Mouse (Mus musculus) hindbrain, embryonic 15.5 days (tissue): ENCODE results near the gene Prpsap1. TPM values are rescaled to one million over a fixed set of nuclear protein-coding genes. Genes with fewer than 3 reads are reported as not detected.
A peak's percentile ranks its signal among the peaks of the same experiment; 100 is the strongest.
"Not testable (repeated sequence)": the region's sequence is repeated elsewhere in the genome, so short reads cannot be mapped to it uniquely, and the experiment has no call there.

Experiments
- ATAC-seq: fragments of 200-750 bp; cut with Nextera tagmentation; 2 replicates; pipeline ENCODE4 v1.8.0; 2017; ENCODE audit warnings: low read depth, moderate number of reproducible peaks, moderate TSS enrichment; ENCODE audit not compliant: low FRiP score
- H3K27ac ChIP-seq: fragments of 300-500 bp; sonication (generic); replicated peaks from 2 replicates; pipeline ENCODE4 v1.5.1; 2015; ENCODE audit warnings: mild to moderate bottlenecking, inconsistent platforms
- H3K27me3 ChIP-seq: fragments of 300-500 bp; sonication (generic); 2 replicates; pipeline ENCODE4 v1.6.1; 2015; ENCODE audit warnings: control low read depth, inconsistent platforms
- H3K36me3 ChIP-seq: fragments of 300-500 bp; sonication (generic); 2 replicates; pipeline ENCODE4 v1.6.1; 2015; ENCODE audit warnings: control low read depth, inconsistent platforms
- H3K4me1 ChIP-seq: fragments of 300-500 bp; sonication (generic); replicated peaks from 2 replicates; pipeline ENCODE4 v1.6.1; 2015; ENCODE audit warnings: control low read depth, inconsistent platforms
- H3K4me2 ChIP-seq: fragments of 300-500 bp; sonication (generic); 2 replicates; pipeline ENCODE4 v1.6.1; 2015; ENCODE audit warnings: moderate library complexity, mild to moderate bottlenecking, inconsistent platforms
- H3K4me3 ChIP-seq: fragments of 300-500 bp; sonication (generic); 2 replicates; pipeline ENCODE4 v1.5.1; 2015; ENCODE audit warnings: mild to moderate bottlenecking, inconsistent platforms
- H3K9ac ChIP-seq: fragments of 300-500 bp; sonication (generic); 2 replicates; pipeline ENCODE4 v1.6.1; 2015; ENCODE audit warnings: inconsistent platforms
- H3K9me3 ChIP-seq: fragments of 300-500 bp; sonication (generic); 2 replicates; pipeline ENCODE4 v1.6.1; 2016; ENCODE audit warnings: control low read depth, inconsistent platforms
- WGBS: fragments of 180-500 bp; shearing (Covaris S2); methylation state at CpG from one replicate; pipeline ENCODE4 v1.1.7; 2015; 5-methylcytosine and 5-hydroxymethylcytosine counted together
- polyA plus RNA-seq: library from polyadenylated mRNA; unstranded; fragments of >200 nt; fragmentation: Nextera tagmentation; extraction: Ambion mirVana; gene quantifications from 2 replicates; pipeline ENCODE4 v1.2.1, GENCODE M21; 2015

Gene Prpsap1
- polyA plus RNA-seq, 1 experiment from 2014 or later = 186 TPM

DNA sequence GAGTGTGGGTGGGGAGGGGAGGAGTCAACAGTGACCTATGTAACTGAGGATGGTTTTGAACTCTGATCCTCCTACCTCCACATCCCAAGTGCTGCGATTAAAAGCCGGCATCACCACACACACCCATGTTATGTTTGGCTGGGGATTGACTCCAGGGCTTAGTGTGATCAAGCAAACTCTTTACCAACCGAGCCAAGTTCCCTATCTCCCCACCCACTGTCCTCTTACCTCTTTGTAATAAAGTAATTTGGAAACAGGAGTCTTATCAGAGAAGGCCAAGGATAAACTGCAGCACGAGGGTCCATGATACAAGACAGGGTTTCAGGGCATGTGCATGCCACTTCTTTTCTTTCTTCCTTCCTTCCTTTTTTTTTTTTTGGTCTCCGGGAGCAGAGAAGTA, 811 bp downstream of the Prpsap1 start:
- H3K27ac ChIP-seq = no peak overlapping the region
- H3K4me1 ChIP-seq = peaks cover 22% of the 10 kb centered on the region
- H3K9me3 ChIP-seq = no peaks in the 10 kb centered on the region
- no peak overlapping the region for H3K9ac ChIP-seq
- H3K27me3 ChIP-seq = no peaks in the 10 kb centered on the region
- 87% methylated on average over 5 of the region's 5 CpGs for WGBS
- ATAC-seq = no peak
- H3K36me3 ChIP-seq = no peaks in the 10 kb centered on the region
- no peak overlapping the region for H3K4me2 ChIP-seq
- H3K4me3 ChIP-seq = no peak overlapping the region

DNA sequence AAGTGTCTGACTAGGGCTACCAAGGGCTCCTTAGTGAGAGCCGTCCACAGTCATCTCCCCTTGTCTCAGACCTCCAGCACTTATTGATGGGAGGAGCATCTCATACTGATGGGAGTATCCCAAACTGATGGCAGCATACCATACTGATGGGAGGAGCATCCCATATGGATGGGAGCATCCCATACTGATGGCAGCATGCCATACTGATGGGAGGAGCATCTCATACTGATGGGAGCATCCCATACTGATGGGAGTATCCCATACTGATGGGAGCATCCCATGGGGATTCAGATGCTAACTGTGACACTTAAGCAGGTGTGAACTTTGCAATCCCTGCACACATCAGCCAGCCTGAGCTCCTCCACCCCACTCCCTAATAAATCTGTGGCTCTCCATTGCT, 1.5 kb downstream of the Prpsap1 start:
- not testable (repeated sequence) for H3K4me2 ChIP-seq, ATAC-seq, H3K9me3 ChIP-seq, H3K4me3 ChIP-seq, H3K9ac ChIP-seq, H3K27ac ChIP-seq, H3K27me3 ChIP-seq, H3K36me3 ChIP-seq
- 69% methylated on average over 1 of the region's 1 CpGs for WGBS
- peaks cover 22% of the 10 kb centered on the region for H3K4me1 ChIP-seq

DNA sequence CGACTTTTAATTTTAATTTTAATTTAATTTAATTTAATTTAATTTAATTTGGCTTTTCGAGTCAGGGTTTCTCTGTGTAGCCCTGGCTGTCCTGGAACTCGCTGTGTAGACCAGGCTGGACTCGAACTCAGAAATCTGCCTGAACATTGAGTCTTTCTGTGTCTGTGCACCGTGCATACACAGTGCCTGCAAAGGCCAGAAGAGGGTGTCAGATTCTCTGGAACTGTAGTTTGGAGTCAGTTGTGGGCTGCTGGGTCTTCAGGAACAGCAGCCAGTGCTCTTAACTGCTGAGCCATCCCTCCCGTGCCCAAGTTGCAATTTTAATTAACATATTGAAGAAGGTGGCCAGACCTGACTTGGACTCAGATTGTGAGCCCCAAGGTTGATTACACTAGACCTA, 2.7 kb downstream of the Prpsap1 start:
- H3K4me2 ChIP-seq = no peak overlapping the region
- H3K9ac ChIP-seq = no peak overlapping the region
- H3K4me3 ChIP-seq = no peak overlapping the region
- 76% methylated on average over 6 of the region's 6 CpGs for WGBS
- no peaks in the 10 kb centered on the region for H3K27me3 ChIP-seq
- H3K36me3 ChIP-seq = no peaks in the 10 kb centered on the region
- ATAC-seq = no peak
- no peak overlapping the region for H3K27ac ChIP-seq
- peaks cover 22% of the 10 kb centered on the region for H3K4me1 ChIP-seq
- no peaks in the 10 kb centered on the region for H3K9me3 ChIP-seq

DNA sequence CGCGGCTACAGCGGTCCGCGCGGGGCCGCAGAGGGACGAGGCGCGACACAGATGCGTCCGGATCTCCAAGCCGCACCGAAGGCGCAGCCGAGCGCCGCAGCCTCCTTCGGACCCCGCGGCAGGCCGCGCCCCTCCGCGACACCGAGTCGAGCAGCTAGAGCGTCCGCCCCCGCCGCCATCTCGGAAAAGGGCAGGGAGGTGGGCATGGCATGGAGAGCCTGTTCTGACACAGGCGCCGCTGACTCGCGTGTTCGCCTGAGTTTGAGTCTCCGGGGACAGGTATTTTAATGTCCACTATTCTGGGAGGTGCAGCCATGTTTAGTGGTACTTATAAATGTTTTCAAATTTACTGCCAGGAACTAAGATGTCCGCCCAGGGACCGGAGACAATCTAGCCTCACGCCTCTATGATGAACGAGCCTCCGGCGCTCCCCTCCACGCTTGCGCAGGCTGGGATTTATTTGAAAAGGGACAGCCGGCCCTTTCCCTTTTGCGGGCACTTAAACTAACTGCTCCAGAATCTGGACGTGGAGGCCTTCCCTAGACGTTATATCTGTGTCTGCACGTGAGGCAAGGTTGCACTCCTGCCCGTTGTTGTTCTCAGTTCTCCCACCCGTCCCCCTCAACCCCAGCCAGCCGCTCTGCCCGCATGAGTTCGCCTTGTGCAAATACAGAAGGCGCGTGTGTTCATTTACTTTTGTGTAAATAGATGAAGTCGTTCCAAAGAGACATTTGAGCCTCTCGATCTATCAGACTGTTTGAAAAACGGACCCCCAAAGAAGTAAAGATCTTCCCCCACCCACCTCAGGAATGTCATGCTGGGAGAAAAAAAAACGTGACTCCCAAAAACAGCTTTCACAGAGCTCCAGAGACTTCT, 3.5 kb downstream of the Prpsap1 start:
- Histone ChIP-seq H3K4me3 (peak overlapping the region; percentile 75), H3K9ac (peak overlapping the region; percentile 79), H3K4me1 (peaks cover 22% of the 10 kb centered on the region), H3K4me2 (peak overlapping the region; percentile 72), H3K9me3 (no peaks in the 10 kb centered on the region), H3K27me3 (no peaks in the 10 kb centered on the region), H3K36me3 (peaks cover 7% of the 10 kb centered on the region), H3K27ac (peak overlapping the region; percentile 84)
- ATAC-seq = peak; percentile 94
- under 1% methylated on average over 62 of the region's 62 CpGs for WGBS

DNA sequence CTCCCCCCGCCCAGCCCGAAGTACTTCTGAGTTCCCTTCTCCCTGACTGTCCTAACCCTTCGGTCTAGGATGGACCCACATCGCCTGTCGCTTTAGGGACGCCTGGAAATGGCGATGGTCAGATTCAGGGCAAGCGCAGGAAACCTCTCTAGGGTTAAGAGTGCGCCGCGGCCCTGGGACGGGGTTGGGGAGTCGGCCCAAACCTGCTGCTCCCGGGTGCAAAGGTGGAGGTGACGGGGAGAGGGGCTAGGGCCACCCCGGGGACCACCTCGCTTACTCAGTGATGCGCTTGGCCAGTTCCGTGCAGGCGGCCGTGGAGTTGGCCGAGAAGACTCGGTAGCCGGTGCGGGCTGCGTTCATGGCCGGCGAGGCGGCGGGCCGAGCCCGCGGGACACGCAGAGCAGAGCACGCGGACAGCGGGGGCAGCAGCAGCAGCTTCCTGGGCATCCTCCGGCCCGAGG, 4.2 kb downstream of the Prpsap1 start:
- peak overlapping the region; percentile 79 for H3K9ac ChIP-seq
- H3K36me3 ChIP-seq = peaks cover 14% of the 10 kb centered on the region
- WGBS = under 1% methylated on average over 39 of the region's 39 CpGs
- H3K4me1 ChIP-seq = peaks cover 19% of the 10 kb centered on the region
- no peaks in the 10 kb centered on the region for H3K27me3 ChIP-seq
- no peaks in the 10 kb centered on the region for H3K9me3 ChIP-seq
- H3K4me3 ChIP-seq = peak overlapping the region; percentile 75
- peak overlapping the region; percentile 72 for H3K4me2 ChIP-seq
- peak overlapping the region; percentile 84 for H3K27ac ChIP-seq
- ATAC-seq = peak; percentile 69

DNA sequence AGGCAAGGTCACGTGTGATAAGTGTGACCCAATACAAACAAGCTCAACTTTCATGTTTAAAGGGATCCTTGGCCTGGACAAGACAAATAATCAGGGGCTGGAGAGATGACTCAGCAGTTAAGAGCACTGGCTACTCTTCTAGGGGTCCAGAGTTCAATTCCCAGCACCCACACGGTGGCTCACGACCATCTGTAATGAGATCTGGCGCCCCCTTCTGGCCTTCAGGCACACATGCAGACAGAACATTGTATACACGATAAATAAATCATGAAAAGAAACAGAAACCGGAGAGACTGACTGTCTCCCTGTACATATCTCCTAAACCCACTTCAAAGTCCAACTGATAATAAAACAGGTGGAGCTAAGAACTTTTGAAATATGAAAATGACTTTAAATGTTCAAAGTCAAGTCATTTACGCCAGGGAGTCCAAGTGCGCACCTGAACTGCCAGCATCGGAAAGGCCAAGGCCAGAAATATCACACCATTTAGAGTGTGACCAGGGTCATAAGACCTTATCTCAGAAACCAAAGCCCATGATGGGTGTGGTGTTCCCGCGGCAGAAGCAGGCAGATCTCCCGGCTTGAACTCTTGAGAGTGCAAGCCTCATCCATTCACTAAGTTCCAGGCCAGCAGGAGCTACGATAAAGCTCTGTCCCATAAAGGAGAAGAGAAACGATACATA, 5.2 kb downstream of the Prpsap1 start:
- no peak for ATAC-seq
- H3K9me3 ChIP-seq = no peaks in the 10 kb centered on the region
- H3K4me1 ChIP-seq = peaks cover 14% of the 10 kb centered on the region
- H3K4me3 ChIP-seq = peak overlapping the region; percentile 75
- WGBS = 75% methylated on average over 14 of the region's 14 CpGs
- peaks cover 20% of the 10 kb centered on the region for H3K36me3 ChIP-seq
- no peak overlapping the region for H3K27ac ChIP-seq
- H3K27me3 ChIP-seq = no peaks in the 10 kb centered on the region
- peak overlapping the region; percentile 72 for H3K4me2 ChIP-seq
- H3K9ac ChIP-seq = peak overlapping the region; percentile 79

DNA sequence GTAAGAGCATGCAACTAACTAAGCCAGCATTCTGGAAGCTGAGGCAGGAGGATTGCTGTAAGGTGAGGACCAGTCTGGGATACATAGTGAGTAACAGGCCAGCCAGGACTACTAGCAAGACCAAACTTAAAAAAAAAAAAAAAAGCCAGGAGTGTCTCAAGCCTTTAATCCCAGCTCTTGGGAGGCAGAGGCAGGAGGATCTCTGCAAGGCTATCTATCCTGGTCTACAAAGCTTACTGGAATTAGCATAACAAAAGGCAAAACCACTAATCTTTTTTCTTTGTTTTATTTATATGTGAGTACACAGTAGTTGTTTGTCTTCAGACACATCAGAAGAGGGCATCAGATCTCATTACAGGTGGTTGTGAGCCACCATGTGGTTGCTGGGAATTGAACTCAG, 5.8 kb downstream of the Prpsap1 start:
- no peak overlapping the region for H3K4me3 ChIP-seq
- ATAC-seq = no peak
- no peaks in the 10 kb centered on the region for H3K9me3 ChIP-seq

DNA sequence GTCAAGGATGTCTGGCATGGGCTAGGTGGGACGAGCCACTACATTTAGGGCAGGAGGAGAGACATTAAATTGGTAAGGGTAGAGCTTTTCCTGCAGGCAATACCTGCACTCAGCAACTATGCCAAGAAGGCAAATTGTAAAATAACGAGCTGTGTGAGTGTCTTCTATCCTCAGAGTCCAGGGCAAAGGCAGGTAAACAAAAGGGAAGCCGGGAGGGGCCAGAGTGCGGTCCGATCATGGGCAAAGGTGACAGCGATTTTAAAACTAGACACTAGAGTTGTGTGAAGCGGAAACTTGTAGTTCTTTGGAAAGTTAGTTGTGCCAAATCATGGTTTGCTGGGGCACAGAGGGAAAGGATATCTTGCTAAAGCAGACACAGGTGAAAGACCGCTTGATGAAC, 9.7 kb downstream of the Prpsap1 start:
- no peak overlapping the region for H3K27ac ChIP-seq
- peaks cover 48% of the 10 kb centered on the region for H3K36me3 ChIP-seq
- no peak overlapping the region for H3K9ac ChIP-seq
- no peaks in the 10 kb centered on the region for H3K27me3 ChIP-seq
- H3K9me3 ChIP-seq = no peaks in the 10 kb centered on the region
- no peak overlapping the region for H3K4me2 ChIP-seq
- WGBS = 96% methylated on average over 8 of the region's 8 CpGs
- H3K4me3 ChIP-seq = no peak overlapping the region
- ATAC-seq = no peak
- peaks cover 8% of the 10 kb centered on the region for H3K4me1 ChIP-seq

More for the DNA sequence above, 5.8 kb downstream of the Prpsap1 start:
- Histone ChIP-seq H3K27ac (no peak overlapping the region), H3K27me3 (no peaks in the 10 kb centered on the region), H3K9ac (no peak overlapping the region), H3K36me3 (peaks cover 26% of the 10 kb centered on the region), H3K4me1 (peaks cover 14% of the 10 kb centered on the region), H3K4me2 (0 out of 2 replicates have a peak overlapping the region, but pooled peaks have one; percentile 72)

DNA sequence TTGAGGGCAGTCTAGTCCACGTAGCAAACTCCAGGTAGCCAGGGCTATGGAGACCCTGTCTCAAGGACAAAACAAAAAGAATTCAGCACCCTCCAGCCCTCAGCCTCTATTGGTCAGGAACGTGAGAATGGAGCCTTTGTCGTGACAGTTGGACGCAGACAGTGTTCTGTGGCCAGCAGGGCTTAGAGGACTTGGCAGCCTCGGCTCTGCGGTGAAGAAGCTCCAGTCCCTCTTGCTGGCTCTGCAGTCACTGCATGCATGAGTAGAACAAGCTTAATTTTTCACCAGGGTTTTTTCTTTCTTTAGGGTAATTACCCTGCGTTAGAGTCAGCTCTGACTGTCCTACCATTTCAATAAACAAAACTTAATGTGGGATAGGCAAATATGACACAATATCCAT, 12.2 kb downstream of the Prpsap1 start:
- Histone ChIP-seq H3K4me3 (no peak overlapping the region), H3K27ac (no peak overlapping the region), H3K36me3 (peaks cover 70% of the 10 kb centered on the region), H3K27me3 (no peaks in the 10 kb centered on the region), H3K9ac (no peak overlapping the region), H3K9me3 (no peaks in the 10 kb centered on the region), H3K4me1 (no peaks in the 10 kb centered on the region), H3K4me2 (no peak overlapping the region)
- ATAC-seq = no peak
- 70% methylated on average over 7 of the region's 7 CpGs for WGBS

DNA sequence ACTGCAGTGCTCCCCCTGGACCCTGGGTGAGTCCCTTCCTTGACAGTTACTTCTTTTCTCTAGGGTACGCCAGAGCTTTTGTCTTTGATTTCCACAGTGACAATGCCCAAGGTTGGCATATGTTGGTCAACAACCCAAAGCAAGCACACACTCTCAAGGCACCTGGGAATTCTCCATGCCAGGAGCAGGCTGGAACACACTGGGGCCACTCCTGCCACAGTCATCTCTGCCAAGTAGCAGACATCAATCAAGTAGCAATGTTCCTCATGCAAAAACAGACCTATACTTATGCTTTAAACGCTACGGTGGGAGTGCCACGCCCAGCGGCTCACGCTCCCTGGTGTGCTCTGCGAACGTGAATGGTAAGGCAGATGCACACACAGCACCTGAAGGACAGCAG, 13.0 kb downstream of the Prpsap1 start:
- ATAC-seq = no peak
- Histone ChIP-seq H3K27me3 (no peaks in the 10 kb centered on the region), H3K4me3 (no peak overlapping the region), H3K36me3 (peaks cover 74% of the 10 kb centered on the region), H3K4me1 (no peaks in the 10 kb centered on the region), H3K4me2 (no peak overlapping the region), H3K9me3 (no peaks in the 10 kb centered on the region), H3K27ac (no peak overlapping the region), H3K9ac (no peak overlapping the region)
- WGBS = 92% methylated on average over 8 of the region's 8 CpGs

DNA sequence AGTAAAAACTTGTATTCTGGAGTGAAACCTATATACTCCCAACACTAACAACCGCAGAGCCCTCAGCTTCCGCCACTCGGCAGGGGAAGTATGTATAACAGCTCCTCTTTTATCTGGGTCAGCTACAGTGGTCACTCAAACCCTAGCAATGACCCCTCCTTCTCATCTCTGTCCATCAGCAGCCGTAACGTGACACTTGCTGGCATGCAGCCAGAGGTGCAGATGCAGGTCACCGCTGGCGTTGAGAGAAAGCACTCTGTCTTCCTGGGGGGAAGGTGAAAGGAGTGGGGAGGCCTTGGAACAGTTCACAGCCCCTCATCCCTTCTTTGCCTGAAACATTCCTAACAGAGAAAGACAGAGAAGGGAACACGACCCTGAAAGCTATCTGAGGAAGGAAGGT, 14.2 kb downstream of the Prpsap1 start:
- WGBS = 56% methylated on average over 8 of the region's 8 CpGs
- no peak for ATAC-seq
- Histone ChIP-seq H3K9me3 (no peaks in the 10 kb centered on the region), H3K9ac (no peak overlapping the region), H3K4me3 (no peak overlapping the region), H3K27me3 (no peaks in the 10 kb centered on the region), H3K4me2 (no peak overlapping the region), H3K27ac (no peak overlapping the region), H3K4me1 (no peaks in the 10 kb centered on the region), H3K36me3 (peaks cover 72% of the 10 kb centered on the region)

DNA sequence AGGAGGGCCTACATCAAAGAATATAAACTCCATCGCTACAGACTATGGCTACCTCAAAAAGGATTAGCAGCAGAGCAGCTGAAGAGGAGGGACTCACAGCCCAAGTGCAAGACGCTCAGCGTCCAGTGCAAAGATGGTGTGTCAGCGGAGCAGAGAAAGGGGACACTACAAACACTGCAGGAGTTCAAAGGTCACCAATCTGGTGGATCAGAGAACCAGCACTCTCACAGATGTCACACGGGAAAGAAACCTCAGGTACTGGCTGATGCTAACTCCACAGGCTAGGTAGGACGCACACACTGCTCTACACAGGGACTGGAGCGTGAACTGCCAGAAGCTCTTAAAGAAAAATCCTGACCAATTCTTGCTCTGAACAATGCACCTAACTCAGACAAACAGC, 15.0 kb downstream of the Prpsap1 start:
- peaks cover 71% of the 10 kb centered on the region for H3K36me3 ChIP-seq
- no peaks in the 10 kb centered on the region for H3K27me3 ChIP-seq
- 75% methylated on average over 7 of the region's 7 CpGs for WGBS
- H3K27ac ChIP-seq = no peak overlapping the region
- no peaks in the 10 kb centered on the region for H3K4me1 ChIP-seq
- H3K4me2 ChIP-seq = no peak overlapping the region
- no peak overlapping the region for H3K9ac ChIP-seq
- no peak overlapping the region for H3K4me3 ChIP-seq
- no peak for ATAC-seq
- H3K9me3 ChIP-seq = no peaks in the 10 kb centered on the region
